Mouse (Mus musculus): Measurements from ENCODE around the gene Pcnx2. TPM values are rescaled to one million over a fixed set of nuclear protein-coding genes. Genes with fewer than 3 reads are reported as not detected.
A peak's percentile ranks its signal among the peaks of the same experiment; 100 is the strongest.

Gene Pcnx2
- polyA plus RNA-seq, 1 experiment from 2014 or later, result 0.38 TPM

DNA sequence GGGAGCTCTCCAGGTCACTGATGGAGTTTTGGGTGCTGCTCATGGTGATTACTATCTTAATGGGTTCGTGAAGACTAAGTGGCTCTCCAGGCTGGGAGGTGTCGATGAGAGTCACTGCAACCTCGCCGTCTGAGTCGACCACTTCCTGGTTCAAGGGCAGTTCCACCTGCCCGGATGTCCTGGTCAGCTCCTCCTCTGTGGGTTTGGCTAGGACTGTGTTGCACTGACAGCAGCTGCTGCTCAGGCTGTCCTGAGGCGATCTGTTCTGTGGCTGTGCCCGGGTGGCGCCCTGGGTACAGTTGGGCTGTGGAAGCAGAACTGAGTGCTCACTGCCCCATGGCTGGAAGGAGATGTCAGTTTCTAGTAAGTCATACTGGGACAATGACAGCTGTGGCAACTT, 10.6 kb downstream of the Pcnx2 start:
- WGBS (ENCODE audit: insufficient replicate concordance), result 56% methylated on average over 9 of the region's 9 CpGs
- Histone ChIP-seq H3K9ac (no peak overlapping the region), H3K9me3 (replicated peaks) (no peaks in the 10 kb centered on the region), H3K4me1 (no peaks in the 10 kb centered on the region), H3K4me2 (no peak overlapping the region), H3K4me3 (no peak overlapping the region), H3K27ac (no peak overlapping the region), H3K36me3 (no peaks in the 10 kb centered on the region), H3K27me3 (replicated peaks) (0 out of 2 replicates have a peak, but pooled peaks cover 2% of the 10 kb centered on the region)
- ATAC-seq, result no peak

- no peak overlapping the region for H3K27ac ChIP-seq
- WGBS (ENCODE audit: insufficient replicate concordance), result 74% methylated on average over 4 of the region's 4 CpGs
- no peak overlapping the region for H3K4me3 ChIP-seq
- no peaks in the 10 kb centered on the region for H3K4me1 ChIP-seq
- no peak overlapping the region for H3K9ac ChIP-seq
- H3K36me3 ChIP-seq, result no peaks in the 10 kb centered on the region
- no peak overlapping the region for H3K4me2 ChIP-seq
- no peaks in the 10 kb centered on the region for H3K9me3 ChIP-seq (replicated peaks)
- ATAC-seq, result no peak
- no peaks in the 10 kb centered on the region for H3K27me3 ChIP-seq (replicated peaks)
Measured at GRCm38 (mm10) chr8:125880447-125880846, 17.7 kb downstream of the Pcnx2 start.

GRCm38 (mm10) chr8:125873250-125873534, 24.9 kb downstream of the Pcnx2 start:
- Histone ChIP-seq H3K9me3 (replicated peaks) (no peaks in the 10 kb centered on the region), H3K4me1 (peaks cover 31% of the 10 kb centered on the region), H3K27ac (no peak overlapping the region), H3K9ac (no peak overlapping the region), H3K36me3 (no peaks in the 10 kb centered on the region), H3K4me2 (no peak overlapping the region), H3K4me3 (no peak overlapping the region), H3K27me3 (replicated peaks) (0 out of 2 replicates have a peak, but pooled peaks cover 4% of the 10 kb centered on the region)
- ATAC-seq, result no peak
- WGBS (ENCODE audit: insufficient replicate concordance), result 63% methylated on average over 2 of the region's 2 CpGs

DNA sequence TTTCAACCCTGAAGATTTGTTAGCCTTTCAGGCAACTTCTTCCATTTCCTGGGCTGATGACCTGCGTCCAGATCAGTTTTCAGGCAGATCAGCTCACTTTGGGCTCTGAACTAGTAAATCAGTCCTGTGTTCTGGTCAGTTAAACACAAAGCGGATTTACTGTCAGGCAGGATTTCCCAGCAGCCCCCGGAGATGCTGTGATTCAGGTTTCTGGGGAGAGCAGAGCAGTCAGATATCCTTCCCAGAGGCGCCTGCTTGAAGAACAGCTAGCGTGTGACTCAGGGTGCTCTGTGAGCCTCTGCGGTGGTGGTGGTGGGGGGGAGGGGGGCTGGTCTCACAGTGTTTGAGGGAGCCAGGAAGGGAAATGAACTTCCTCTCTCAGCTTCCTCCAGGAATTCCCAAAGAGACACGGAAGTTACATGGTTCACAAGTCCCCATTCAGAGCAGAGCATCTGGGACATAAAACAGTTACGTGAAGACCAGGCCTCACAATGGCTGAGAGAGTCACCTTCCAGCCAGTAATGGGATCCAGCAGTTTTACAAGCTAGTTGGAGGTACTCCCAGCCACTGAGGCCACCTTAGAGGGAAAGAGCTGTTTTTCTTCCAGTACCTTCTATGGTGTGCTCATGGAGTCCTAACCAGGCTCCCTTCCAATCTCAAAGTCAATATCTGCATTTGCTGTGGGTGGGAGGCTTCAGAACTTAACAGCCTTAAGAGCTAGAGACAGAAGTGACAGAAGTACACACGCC, 25.4 kb downstream of the Pcnx2 start:
- Histone ChIP-seq H3K27me3 (replicated peaks) (0 out of 2 replicates have a peak, but pooled peaks cover 4% of the 10 kb centered on the region), H3K9ac (no peak overlapping the region), H3K4me2 (no peak overlapping the region), H3K27ac (no peak overlapping the region), H3K4me3 (no peak overlapping the region), H3K36me3 (no peaks in the 10 kb centered on the region), H3K4me1 (peaks cover 31% of the 10 kb centered on the region), H3K9me3 (replicated peaks) (no peaks in the 10 kb centered on the region)
- ATAC-seq, result no peak
- 51% methylated on average over 9 of the region's 9 CpGs for WGBS (ENCODE audit: insufficient replicate concordance)

DNA sequence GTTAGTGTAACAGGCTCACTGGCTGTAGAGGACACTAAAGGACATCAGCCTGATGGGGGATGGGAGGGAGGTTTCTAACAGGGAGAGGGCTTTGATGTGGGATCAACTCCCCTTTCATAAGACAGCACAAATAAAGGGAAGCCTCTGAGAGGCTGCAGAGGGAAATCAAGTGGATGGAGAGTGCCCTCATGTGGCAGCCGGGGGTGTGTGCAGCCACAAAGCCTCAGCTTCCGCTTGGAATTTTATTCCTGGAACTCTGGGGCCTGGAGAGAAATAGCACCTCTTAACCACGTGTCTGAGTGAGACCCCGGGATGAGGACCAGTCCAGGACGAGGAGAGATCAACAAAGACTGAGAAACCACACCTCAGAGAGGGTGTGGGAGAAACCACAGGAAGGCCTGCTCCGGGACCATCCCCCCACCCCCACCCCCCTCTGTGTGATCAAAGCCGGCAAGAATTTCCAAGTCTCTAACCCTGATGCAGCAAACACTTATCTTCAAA, 27.2 kb downstream of the Pcnx2 start:
- Histone ChIP-seq H3K9ac (no peak overlapping the region), H3K9me3 (replicated peaks) (no peaks in the 10 kb centered on the region), H3K4me2 (peak overlapping the region; percentile 50), H3K4me1 (peaks cover 31% of the 10 kb centered on the region), H3K4me3 (no peak overlapping the region), H3K36me3 (no peaks in the 10 kb centered on the region), H3K27me3 (replicated peaks) (0 out of 2 replicates have a peak, but pooled peaks cover 4% of the 10 kb centered on the region), H3K27ac (no peak overlapping the region)
- ATAC-seq, result peak; percentile 44
- under 1% methylated on average over 7 of the region's 7 CpGs for WGBS (ENCODE audit: insufficient replicate concordance)

GRCm38 (mm10) chr8:125870179-125870702, 27.9 kb downstream of the Pcnx2 start:
- H3K9ac ChIP-seq, result no peak overlapping the region; the same call in 1 of the 2 replicates

GRCm38 (mm10) chr8:125869739-125870138, 28.4 kb downstream of the Pcnx2 start:
- Histone ChIP-seq H3K9me3 (replicated peaks) (no peaks in the 10 kb centered on the region), H3K4me2 (0 out of 2 replicates have a peak overlapping the region, but pooled peaks have one; percentile 6), H3K4me1 (peaks cover 31% of the 10 kb centered on the region), H3K9ac (no peak overlapping the region), H3K27me3 (replicated peaks) (no peaks in the 10 kb centered on the region), H3K36me3 (no peaks in the 10 kb centered on the region), H3K27ac (peak overlapping the region; percentile 56; the same call in 1 of the 2 replicates), H3K4me3 (no peak overlapping the region)
- WGBS (ENCODE audit: insufficient replicate concordance), result 28% methylated on average over 3 of the region's 3 CpGs
- peak; percentile 87 for ATAC-seq

More at GRCm38 (mm10) chr8:125870179-125870702, 27.9 kb downstream of the Pcnx2 start:
- Histone ChIP-seq H3K27ac (0 out of 2 replicates have a peak overlapping the region, but pooled peaks have one; percentile 0), H3K4me3 (no peak overlapping the region), H3K9me3 (replicated peaks) (no peaks in the 10 kb centered on the region), H3K27me3 (replicated peaks) (0 out of 2 replicates have a peak, but pooled peaks cover 4% of the 10 kb centered on the region), H3K36me3 (no peaks in the 10 kb centered on the region), H3K4me2 (peak overlapping the region; percentile 50), H3K4me1 (peaks cover 31% of the 10 kb centered on the region)
- ATAC-seq, result no peak
- WGBS (ENCODE audit: insufficient replicate concordance), result 21% methylated on average over 6 of the region's 6 CpGs

DNA sequence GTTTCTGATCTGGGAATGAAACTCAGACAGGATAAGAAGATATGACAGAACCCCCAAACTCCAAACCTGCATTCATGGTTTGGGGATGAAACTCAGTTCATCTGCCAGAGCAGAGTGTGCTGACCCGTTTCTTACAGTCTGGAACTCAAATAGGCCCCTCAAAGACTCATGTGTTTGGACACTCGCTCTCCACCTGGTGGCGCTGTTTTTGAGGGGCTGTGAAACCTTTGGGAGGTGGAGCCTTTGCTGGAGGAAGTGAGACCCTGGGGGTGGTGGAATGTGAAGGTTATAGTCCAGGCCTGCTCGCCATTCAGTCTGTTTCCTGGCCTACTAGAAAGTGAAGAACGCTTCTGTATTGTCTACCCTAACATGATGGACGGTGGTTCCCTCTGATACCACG, 29.6 kb downstream of the Pcnx2 start:
- no peak overlapping the region for H3K27ac ChIP-seq
- H3K4me1 ChIP-seq, result peaks cover 31% of the 10 kb centered on the region
- no peaks in the 10 kb centered on the region for H3K36me3 ChIP-seq
- no peak overlapping the region for H3K4me2 ChIP-seq
- no peak overlapping the region for H3K9ac ChIP-seq
- no peak overlapping the region for H3K4me3 ChIP-seq
- no peaks in the 10 kb centered on the region for H3K27me3 ChIP-seq (replicated peaks)
- no peaks in the 10 kb centered on the region for H3K9me3 ChIP-seq (replicated peaks)
- no peak for ATAC-seq
- WGBS (ENCODE audit: insufficient replicate concordance), result 44% methylated on average over 7 of the region's 7 CpGs

- Histone ChIP-seq H3K9me3 (replicated peaks) (no peaks in the 10 kb centered on the region), H3K4me3 (no peak overlapping the region), H3K9ac (no peak overlapping the region), H3K4me1 (peaks cover 37% of the 10 kb centered on the region), H3K4me2 (no peak overlapping the region), H3K27me3 (replicated peaks) (no peaks in the 10 kb centered on the region), H3K27ac (no peak overlapping the region), H3K36me3 (no peaks in the 10 kb centered on the region)
- ATAC-seq, result no peak
- 70% methylated on average over 12 of the region's 12 CpGs for WGBS (ENCODE audit: insufficient replicate concordance)
Measured at GRCm38 (mm10) chr8:125866125-125866524, 32.0 kb downstream of the Pcnx2 start.

GRCm38 (mm10) chr8:125857251-125857650, 40.9 kb downstream of the Pcnx2 start:
- Histone ChIP-seq H3K27me3 (replicated peaks) (peaks cover 6% of the 10 kb centered on the region; the same call in 1 of the 2 replicates), H3K9me3 (replicated peaks) (no peaks in the 10 kb centered on the region), H3K4me3 (no peak overlapping the region), H3K4me1 (peaks cover 8% of the 10 kb centered on the region), H3K27ac (no peak overlapping the region), H3K9ac (no peak overlapping the region), H3K4me2 (no peak overlapping the region), H3K36me3 (no peaks in the 10 kb centered on the region)
- 50% methylated on average over 6 of the region's 6 CpGs for WGBS (ENCODE audit: insufficient replicate concordance)
- ATAC-seq, result no peak

DNA sequence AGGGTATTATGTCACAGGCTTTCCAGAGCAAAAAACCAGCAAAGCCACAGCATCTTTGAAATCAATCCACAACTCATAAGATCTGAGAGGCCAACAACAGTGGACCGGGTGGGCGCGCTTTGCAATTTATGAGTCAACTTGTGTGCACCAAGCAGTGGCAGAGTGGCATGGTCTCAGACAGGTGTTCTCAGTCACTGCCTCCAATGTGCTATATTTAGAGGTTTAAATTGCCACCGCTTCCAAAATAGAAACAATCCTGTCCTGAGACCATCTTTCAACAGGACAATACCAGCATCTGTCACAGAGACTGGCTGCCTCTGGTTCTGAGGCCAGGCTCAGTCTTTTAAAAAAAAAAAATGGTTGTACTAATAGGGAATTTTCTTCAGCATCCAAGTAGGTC, 42.0 kb downstream of the Pcnx2 start:
- no peak overlapping the region for H3K4me3 ChIP-seq
- no peak overlapping the region for H3K9ac ChIP-seq
- H3K27ac ChIP-seq, result no peak overlapping the region
- H3K9me3 ChIP-seq (replicated peaks), result no peaks in the 10 kb centered on the region
- WGBS (ENCODE audit: insufficient replicate concordance), result 79% methylated on average over 4 of the region's 4 CpGs
- H3K27me3 ChIP-seq (replicated peaks), result peaks cover 10% of the 10 kb centered on the region; the same call in 1 of the 2 replicates
- H3K4me2 ChIP-seq, result no peak overlapping the region
- no peaks in the 10 kb centered on the region for H3K36me3 ChIP-seq
- H3K4me1 ChIP-seq, result peaks cover 5% of the 10 kb centered on the region; the same call in 1 of the 2 replicates
- ATAC-seq, result no peak

DNA sequence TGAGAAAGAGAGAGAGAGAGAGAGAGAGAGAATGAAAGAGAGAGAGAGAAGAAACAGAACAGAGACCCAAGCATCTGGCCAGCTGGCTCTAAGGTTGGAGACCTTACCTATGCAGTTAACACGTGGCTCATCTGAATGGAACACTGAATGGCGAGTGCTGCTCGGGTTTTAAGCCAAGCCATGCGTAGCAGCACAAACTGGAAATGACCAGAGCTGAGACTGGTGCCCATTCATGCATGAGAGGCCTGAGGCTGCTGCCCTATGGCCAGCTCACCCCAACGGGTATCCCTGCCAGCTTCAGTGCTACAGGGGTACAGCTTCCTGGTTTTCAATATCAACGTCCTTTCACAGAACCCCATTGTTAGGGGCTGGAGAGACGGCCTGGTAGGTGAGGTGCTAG, 43.7 kb downstream of the Pcnx2 start:
- no peak overlapping the region for H3K4me2 ChIP-seq
- H3K9ac ChIP-seq, result no peak overlapping the region
- no peaks in the 10 kb centered on the region for H3K9me3 ChIP-seq (replicated peaks)
- H3K27me3 ChIP-seq (replicated peaks), result peaks cover 10% of the 10 kb centered on the region; the same call in 1 of the 2 replicates
- peaks cover 5% of the 10 kb centered on the region; the same call in 1 of the 2 replicates for H3K4me1 ChIP-seq
- no peak overlapping the region for H3K4me3 ChIP-seq
- 69% methylated on average over 7 of the region's 7 CpGs for WGBS (ENCODE audit: insufficient replicate concordance)
- no peak for ATAC-seq
- H3K36me3 ChIP-seq, result no peaks in the 10 kb centered on the region
- no peak overlapping the region for H3K27ac ChIP-seq

Data from liver, embryonic 12.5 days (tissue).